Mouse (Mus musculus) forelimb bud, embryonic 11.5 days (tissue): ENCODE results near the gene Ephb1.
A peak's percentile ranks its signal among the peaks of the same experiment; 100 is the strongest.

Source experiments
- DNase-seq: peaks from one replicate; pipeline ENCODE4 v3.0.0-alpha.2; 2012; ENCODE audit warnings: low read depth, low spot score

Gene Ephb1

GRCm38 (mm10) chr9:102169706-102170105 is 184.8 kb downstream of the Ephb1 start:
- DNase-seq: no peak

- DNase-seq: no peak
Measured at GRCm38 (mm10) chr9:102155876-102156275, 198.6 kb downstream of the Ephb1 start.

GRCm38 (mm10) chr9:102139181-102139580 is 215.3 kb downstream of the Ephb1 start:
- no peak for DNase-seq

GRCm38 (mm10) chr9:102138671-102139070 is 215.8 kb downstream of the Ephb1 start:
- no peak for DNase-seq

GRCm38 (mm10) chr9:102138187-102138586 is 216.3 kb downstream of the Ephb1 start:
- DNase-seq: no peak

GRCm38 (mm10) chr9:102130506-102130905 is 224.0 kb downstream of the Ephb1 start:
- no peak for DNase-seq

GRCm38 (mm10) chr9:102126510-102126909 is 228.0 kb downstream of the Ephb1 start:
- DNase-seq: no peak

GRCm38 (mm10) chr9:102122880-102123453 is 231.5 kb downstream of the Ephb1 start:
- no peak for DNase-seq

- DNase-seq: no peak
Measured at GRCm38 (mm10) chr9:102119422-102119821, 235.1 kb downstream of the Ephb1 start.

- no peak for DNase-seq
Measured at GRCm38 (mm10) chr9:102115326-102115725, 239.2 kb downstream of the Ephb1 start.

- DNase-seq: no peak
Measured at GRCm38 (mm10) chr9:102111471-102111870, 243.0 kb downstream of the Ephb1 start.

GRCm38 (mm10) chr9:102107978-102108377 is 246.5 kb downstream of the Ephb1 start:
- no peak for DNase-seq

- DNase-seq: no peak
Measured at GRCm38 (mm10) chr9:102107213-102107612, 247.3 kb downstream of the Ephb1 start.

GRCm38 (mm10) chr9:102096825-102097224 is 257.7 kb downstream of the Ephb1 start:
- DNase-seq: no peak

- no peak for DNase-seq
Measured at GRCm38 (mm10) chr9:102088598-102088997, 265.9 kb downstream of the Ephb1 start.

GRCm38 (mm10) chr9:102086053-102086706 is 268.3 kb downstream of the Ephb1 start:
- peak; percentile 87 for DNase-seq

GRCm38 (mm10) chr9:102085477-102085876 is 269.0 kb downstream of the Ephb1 start:
- DNase-seq: no peak

- no peak for DNase-seq
Measured at GRCm38 (mm10) chr9:102080934-102081333, 273.6 kb downstream of the Ephb1 start.

GRCm38 (mm10) chr9:102079151-102079550 is 275.3 kb downstream of the Ephb1 start:
- no peak for DNase-seq

- no peak for DNase-seq
Measured at GRCm38 (mm10) chr9:102078238-102078637, 276.3 kb downstream of the Ephb1 start.

- DNase-seq: no peak
Measured at GRCm38 (mm10) chr9:102075539-102075938, 279.0 kb downstream of the Ephb1 start.

- no peak for DNase-seq
Measured at GRCm38 (mm10) chr9:102073404-102073803, 281.1 kb downstream of the Ephb1 start.

GRCm38 (mm10) chr9:102069151-102069882 is 285.2 kb downstream of the Ephb1 start:
- DNase-seq: no peak
